Mouse (Mus musculus) left cerebral cortex, adult 2 months (tissue): ENCODE measurements at regions not wholly inside any gene's neighbourhood (a gene's known extent, or its start where the extent isn't known, plus 50 kb on each side); places are given as distances from the start of the nearest gene placed in this dataset.
"Not testable (repeated sequence)": the region's sequence is repeated elsewhere in the genome, so short reads cannot be mapped to it uniquely, and the experiment has no call there.

ENCODE experiments used
- DNase-seq, 2 experiments: peaks; one replicate each; pipeline ENCODE4 v3.0.0; 2021 to 2022; ENCODE audit warnings: low spot score in 2 of 2, mixed read lengths in 1 of 2; ENCODE audit errors: extremely low spot score in 1 of 2
- H3K27ac ChIP-seq: fragments of 200-600 bp; 2 replicates; pipeline ENCODE4 v1.8.1; 2022
- H3K4me3 ChIP-seq: fragments of 200-600 bp; 2 replicates; pipeline ENCODE4 v1.8.1; 2022
- CTCF ChIP-seq: fragments of 200-600 bp; IDR thresholded peaks from 2 replicates; pipeline ENCODE4 v1.8.1; 2022; ENCODE audit warnings: antibody characterized with exemption, mild to moderate bottlenecking, moderate library complexity
- intact Hi-C: fragments of 180-260 bp; cut with DNase I; formaldehyde crosslinking; loops from one replicate; pipeline ENCODE4 v1.15.1; 2025

DNA sequence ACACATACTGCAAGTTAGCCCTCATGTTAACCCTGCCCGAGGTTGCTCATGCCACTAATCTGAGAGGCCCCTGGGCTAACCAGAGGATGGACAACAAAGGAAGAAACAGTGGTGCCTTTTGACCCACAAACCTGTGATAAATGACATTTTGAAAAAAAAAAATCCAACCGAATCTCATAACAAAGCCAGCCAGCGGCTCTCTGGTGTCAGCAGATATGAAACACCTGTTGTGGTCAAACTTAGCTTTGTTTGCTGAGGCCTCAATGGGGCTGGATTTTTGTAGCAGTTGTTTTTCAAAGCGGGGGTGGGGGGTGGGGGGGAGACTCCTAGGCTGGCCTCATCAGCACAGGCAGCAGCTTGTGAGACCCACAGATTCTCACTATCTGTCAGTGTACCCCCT lies 133.0 kb downstream of the Katnal1 start:
- intact Hi-C loops = no loop called here
- no peak for TF ChIP-seq CTCF

DNA sequence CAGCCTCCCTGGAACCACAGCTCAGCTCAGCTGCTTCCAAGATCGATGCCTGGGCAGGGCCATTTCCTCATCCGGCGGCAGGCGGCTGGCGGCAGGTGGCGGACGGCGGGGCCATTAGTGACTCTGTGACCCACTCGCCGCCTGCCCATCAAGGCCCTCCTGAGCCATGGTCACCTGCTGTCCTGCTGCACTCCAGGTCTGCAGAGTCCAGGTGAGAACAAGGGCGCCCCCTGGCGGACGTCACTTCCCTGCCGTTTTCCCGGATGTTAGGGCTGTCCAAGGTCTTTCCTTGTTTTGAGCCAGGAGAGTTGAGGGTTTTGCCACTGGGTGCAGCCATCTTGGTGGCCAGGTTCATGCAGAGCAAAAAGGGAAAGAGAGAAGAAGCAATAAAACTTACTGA lies 134.7 kb downstream of the Katnal1 start:
- Histone ChIP-seq H3K4me3 (no peak overlapping the region), H3K27ac (no peak overlapping the region)
- peak; percentile 54 to 63 for DNase-seq
- intact Hi-C loops = loop anchor here (2.0 to 5.0 kb wide), 2 partner anchors 87 to 462 kb away; no protein-coding TSS in a partner anchor
- peak; percentile 78 for TF ChIP-seq CTCF

More for the DNA sequence above, 133.0 kb downstream of the Katnal1 start:
- Histone ChIP-seq H3K4me3 (no peak overlapping the region), H3K27ac (no peak overlapping the region)
- no peak for DNase-seq

DNA sequence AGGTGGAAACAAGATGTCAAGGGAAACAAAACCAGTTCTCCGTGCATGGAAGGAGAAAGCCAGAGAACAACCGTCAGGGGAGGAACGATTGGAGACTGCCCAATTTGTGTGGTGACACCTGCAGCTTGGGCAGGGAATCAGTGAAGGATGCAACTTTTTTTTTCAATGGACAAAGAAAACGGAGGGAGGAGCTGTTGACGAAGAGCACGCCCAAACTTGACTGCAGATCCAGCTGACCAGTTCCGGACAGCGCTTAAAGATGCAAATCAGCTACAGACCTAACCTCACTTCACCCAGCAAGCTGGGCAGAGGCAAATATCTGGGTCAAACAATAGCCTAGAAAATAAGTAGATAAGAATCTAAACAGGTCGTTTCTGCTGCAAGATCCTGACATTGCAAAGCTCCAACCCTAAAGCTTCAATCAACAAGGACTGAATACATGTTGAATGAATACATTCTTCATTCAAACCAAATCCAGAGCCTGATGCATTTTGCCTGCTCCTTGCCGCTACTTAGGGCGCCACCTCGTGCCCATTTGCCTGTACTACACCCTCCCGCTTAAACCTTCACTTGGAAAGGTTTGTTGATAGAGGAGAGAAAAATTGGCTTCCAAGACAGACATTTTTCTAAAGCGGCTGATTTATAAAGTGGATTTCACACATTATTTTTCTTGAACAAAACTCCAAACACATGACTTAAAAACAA lies 136.2 kb downstream of the Katnal1 start:
- no peak overlapping the region for H3K27ac ChIP-seq
- peak; percentile 84 to 91 for DNase-seq
- peak overlapping the region; percentile 13; the same call in 1 of the 2 replicates for H3K4me3 ChIP-seq
- TF ChIP-seq CTCF = peak; percentile 99
- intact Hi-C loops = loop anchor here (1.0 to 5.0 kb wide), 3 partner anchors 86 to 341 kb away; no protein-coding TSS in a partner anchor

DNA sequence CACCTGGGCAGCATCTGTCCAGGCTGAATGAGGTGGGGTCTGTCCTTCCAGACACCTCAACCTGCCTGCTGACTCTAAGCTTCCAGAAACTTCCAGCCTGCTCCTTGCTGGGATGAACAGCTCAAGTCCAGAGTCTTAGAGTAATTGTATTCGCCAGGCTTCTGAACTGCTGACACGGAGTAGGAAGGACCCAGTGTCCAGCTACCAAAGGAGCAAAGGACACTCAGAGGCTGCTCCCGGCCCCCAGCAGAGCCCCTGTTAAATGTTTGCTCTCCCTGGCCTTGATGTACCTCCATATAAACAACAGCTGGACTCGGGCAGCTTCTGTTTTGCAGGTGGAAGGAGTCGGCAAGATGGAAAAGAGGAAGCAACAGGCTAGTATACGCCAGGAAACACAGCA lies 137.5 kb downstream of the Katnal1 start:
- intact Hi-C loops = loop anchor here (5.0 kb wide), 1 partner anchor 84 kb away; no protein-coding TSS in a partner anchor
- no peak for TF ChIP-seq CTCF
- Histone ChIP-seq H3K27ac (no peak overlapping the region), H3K4me3 (no peak overlapping the region)
- no peak for DNase-seq

DNA sequence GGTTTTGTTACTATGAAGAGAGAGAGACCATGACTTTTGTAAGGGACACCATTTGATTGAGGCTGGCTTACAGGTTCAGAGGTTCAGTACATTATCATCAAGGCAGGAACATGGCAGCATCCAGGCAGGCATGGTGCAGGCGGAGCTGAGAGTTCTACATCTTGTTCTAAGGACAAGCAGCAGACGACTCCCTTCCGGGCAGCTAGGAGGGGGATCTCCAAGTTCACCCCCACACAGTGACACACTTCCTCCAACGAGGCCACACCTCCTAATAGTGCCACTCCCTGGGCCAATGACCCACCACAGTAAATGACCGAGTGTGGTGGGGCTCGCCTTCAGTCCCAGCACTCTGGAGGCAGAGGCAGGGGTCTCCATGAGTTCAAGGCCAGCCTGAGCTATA lies 138.8 kb downstream of the Katnal1 start:
- not testable (repeated sequence) for H3K27ac ChIP-seq, DNase-seq, H3K4me3 ChIP-seq
- intact Hi-C loops = loop anchor here (5.0 kb wide), 1 partner anchor 83 kb away; no protein-coding TSS in a partner anchor

DNA sequence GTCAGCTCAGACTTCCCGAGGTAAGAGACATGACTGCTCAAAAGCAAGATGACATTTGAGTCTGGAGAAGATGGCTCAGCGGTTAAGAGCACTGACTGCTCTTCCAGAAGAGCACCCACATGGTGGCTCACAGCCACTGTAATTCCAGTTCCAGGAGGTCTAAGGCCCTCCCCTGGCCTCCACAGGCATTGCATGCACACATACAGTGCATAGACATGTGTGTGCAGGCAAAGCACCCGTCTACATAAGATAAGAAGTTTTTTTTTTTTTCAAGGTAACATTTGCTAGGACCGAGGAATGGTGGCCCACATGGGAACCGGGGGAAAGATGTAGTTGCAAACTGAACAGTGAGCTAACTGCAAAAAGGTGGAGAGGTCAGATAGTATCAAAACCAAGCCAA lies 139.3 kb downstream of the Katnal1 start:
- Histone ChIP-seq H3K4me3 (no peak overlapping the region), H3K27ac (no peak overlapping the region)
- intact Hi-C loops = loop anchor here (5.0 kb wide), 1 partner anchor 83 kb away; no protein-coding TSS in a partner anchor
- no peak; the same call in 1 of the 2 replicates for TF ChIP-seq CTCF
- DNase-seq = no peak

DNA sequence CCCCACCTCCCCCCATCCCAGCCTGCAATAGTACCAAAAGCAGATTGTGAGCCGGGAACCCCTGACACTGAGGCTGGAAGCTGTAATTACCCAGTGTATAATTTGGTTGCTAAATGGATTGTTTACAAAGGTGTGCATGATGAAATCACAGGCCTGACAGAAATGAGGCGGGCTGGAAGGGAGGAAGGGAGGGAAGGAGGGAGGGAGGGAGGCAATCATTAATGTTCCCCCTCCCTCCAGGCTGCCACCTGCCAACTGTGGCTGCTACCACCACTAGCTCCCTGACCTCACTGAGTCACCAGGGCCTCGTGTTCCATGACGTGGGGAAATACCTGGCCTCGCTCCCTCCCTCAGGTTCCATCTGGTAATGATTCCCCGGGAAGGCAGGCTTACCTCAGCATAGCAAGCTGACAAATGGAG lies 140.0 kb downstream of the Katnal1 start:
- DNase-seq = no peak
- intact Hi-C loops = no loop called here
- no peak for TF ChIP-seq CTCF
- Histone ChIP-seq H3K27ac (no peak overlapping the region), H3K4me3 (no peak overlapping the region)

DNA sequence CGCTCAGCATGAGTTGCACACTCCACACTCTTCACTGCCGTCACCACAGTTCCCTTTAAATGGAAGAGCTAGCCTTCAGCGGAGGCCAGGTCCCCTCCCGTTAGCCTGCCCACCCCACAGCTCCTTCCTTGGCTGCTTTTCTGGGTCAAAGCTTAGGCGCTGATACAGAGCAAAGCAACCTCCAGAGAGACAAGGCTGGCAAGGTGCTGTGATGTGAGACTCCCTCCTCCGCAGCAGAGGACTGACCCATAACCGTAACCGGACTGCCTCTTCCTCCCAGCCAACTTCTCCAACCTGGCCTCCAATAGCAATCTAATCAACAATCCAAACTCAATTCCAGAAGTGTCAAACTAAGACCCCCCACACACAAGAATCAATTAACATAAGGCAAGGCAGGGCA lies 140.4 kb downstream of the Katnal1 start:
- Histone ChIP-seq H3K4me3 (no peak overlapping the region), H3K27ac (no peak overlapping the region)
- intact Hi-C loops = no loop called here
- DNase-seq = no peak
- TF ChIP-seq CTCF = no peak

DNA sequence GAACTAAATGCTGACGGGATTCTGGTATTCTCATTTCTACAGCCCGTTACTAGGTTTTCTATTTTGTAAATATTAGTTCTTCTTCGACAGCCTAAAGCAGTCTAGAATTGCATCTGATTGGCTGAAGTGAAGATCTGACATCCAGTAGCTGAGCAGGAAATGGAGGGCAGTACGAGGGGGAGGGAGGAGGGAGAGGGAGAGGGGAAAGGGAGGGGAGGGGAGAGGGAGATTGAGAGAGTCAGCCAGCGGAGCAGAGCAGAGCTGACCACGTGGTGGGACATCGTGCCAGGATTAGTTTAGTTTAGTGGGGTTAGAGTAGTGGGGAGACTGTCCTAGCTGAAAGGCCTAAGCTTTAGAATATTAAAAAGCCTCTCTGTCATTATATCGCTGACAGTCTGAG lies 141.8 kb downstream of the Katnal1 start:
- DNase-seq = no peak
- intact Hi-C loops = no loop called here
- Histone ChIP-seq H3K4me3 (no peak overlapping the region), H3K27ac (no peak overlapping the region)
- no peak for TF ChIP-seq CTCF

DNA sequence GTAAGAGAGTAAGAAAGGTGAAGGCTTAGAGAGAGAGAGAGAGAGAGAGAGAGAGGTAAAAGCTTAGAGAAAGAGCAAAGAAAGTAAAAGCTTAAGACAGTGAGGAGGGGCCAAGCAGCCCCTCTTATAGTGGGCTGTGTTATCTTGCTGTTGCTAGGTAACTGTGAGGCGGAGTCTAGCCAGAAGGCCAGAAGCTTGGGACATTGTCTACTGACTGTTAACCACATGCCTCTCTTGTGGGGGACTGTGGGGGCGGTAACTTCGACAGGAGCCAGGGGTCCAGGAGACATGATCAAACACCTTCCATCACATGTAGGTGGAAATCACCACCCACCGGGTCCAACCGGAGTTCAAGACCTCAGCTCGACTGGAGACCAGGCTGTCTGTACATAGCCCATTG lies 148.0 kb downstream of the Katnal1 start:
- H3K4me3 ChIP-seq, H3K27ac ChIP-seq, intact Hi-C loops, DNase-seq: not testable (repeated sequence)

DNA sequence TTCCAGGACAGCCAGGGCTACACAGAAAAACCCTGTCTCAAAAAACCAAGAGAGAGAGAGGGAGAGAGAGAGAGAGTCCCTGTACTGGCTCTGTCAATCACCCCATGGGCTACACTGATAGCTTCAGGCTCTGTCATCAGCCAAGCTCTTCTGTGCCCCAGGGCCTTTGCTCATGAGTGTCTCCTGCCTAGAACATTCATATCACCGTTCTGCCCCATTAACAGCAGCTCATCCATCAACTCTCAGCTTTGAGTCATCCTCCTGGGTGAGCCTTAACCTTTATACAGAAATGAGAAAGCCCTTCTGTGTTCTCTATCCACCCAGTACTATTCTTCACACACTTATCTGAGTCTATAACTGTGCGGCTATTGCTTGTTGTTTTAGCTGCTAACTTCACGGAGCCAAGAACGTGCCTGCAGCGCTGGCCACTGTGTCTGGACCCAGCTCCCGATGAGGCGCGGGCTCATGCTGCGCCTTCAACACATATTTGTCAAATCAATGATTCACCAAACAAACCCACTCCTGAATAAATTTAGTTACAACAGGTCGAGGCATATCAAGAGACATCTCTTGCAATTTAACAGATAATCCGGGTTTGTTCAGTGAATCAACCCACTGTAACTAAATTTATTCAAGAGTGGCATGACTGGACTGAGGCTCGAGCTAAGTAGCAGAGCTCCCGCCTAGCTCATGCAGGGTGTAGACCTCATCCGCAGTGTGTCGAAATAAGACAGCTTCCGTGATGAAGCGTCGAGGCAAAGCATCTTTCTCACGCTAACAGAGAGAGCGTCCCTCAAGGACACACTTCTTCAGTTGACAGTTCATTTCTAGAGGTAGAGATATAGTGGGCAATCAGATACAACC lies 152.1 kb downstream of the Katnal1 start:
- DNase-seq = no peak
- intact Hi-C loops = no loop called here
- H3K27ac ChIP-seq = no peak overlapping the region
- TF ChIP-seq CTCF = no peak
- no peak overlapping the region for H3K4me3 ChIP-seq

DNA sequence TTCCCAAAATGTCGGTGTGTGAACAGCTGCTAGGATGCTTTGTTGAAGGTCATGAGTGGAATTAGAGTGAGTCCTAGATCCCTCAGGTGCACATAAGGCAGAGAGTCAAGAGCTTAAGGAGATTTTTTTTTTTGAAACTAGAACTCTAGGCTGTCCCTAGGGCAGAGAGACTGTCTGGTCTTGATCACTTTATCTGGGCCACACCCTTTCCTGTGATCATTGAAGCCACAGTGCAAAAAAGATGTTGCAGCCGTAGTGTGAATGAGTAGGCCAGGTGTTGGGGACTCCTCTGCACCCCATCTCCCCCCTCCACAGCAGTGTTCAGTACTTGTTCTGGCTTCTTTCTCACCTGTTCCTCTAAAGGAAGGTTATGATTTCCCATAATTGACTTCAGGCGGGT lies 153.9 kb downstream of the Katnal1 start:
- intact Hi-C loops = no loop called here
- H3K27ac ChIP-seq = no peak overlapping the region
- H3K4me3 ChIP-seq = no peak overlapping the region
- DNase-seq = no peak
- no peak for TF ChIP-seq CTCF
